Mouse (Mus musculus): ENCODE results near the gene Lmna. TPM values are rescaled to one million over a fixed set of nuclear protein-coding genes. Genes with fewer than 3 reads are reported as not detected.

The Lmna gene
- 280 and 417 TPM in 2 replicates for polyA plus RNA-seq (2012; rRNA removed)

DNA sequence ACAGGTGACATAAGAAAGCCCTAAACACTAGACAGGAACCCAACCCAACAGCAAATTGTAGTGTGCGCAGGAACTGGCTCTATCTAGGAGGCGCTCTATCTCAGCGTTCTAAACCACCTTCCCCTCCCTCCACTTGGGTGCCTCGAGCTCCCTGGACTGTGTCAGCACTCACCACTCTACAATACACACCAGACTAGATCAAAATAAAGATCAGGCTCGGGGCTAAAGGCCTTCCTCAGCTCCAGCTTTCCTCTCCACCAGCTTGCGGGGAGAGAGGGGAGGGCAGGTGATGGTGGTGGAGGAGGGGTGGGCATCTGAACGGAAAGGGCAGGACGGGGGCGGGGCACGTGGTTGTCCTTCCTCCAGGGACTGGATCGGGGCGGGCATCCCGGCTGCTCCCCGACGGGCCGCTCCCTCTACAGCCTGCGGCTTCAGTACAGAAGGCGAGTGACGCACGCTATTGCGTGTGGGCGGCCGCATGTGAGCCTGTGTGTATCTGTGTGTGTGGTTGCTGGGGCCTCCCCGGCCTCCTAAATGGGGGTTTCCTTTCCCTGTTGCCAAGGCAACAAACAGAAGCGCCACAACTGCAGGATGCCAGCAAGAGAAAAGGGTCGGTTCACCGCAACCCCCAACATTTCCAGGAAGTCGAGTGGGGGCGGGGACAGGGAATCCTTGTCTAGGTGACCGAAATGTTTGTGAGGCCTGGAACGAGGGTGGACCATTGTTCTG, at the start of gene Lmna:
TSS of gene Lmna (minus strand) at position 265 of the 729 bp plus-strand sequence.

DNA sequence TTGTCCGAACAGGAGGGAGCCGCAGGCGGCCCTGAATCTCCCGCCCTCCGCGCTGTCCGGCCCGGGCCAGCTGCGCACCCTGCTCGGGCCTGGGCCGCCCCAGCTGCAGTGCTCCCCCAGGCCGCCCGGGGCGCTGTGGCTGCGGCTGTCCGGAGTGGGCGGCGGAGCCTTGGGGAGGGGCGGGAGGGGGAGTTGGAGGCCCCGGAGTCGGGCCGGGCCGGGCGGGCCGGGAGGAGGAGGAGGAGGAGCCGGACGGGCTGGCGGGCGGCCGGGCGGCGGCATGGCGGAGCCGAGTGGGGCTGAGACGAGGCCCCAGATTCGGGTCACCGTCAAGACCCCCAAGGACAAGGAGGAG, 43.7 kb upstream of the Lmna start, which contains the start of gene Ubqln4:
TSS of gene Ubqln4 (plus strand) at position 234 of the 355 bp plus-strand sequence.

DNA sequence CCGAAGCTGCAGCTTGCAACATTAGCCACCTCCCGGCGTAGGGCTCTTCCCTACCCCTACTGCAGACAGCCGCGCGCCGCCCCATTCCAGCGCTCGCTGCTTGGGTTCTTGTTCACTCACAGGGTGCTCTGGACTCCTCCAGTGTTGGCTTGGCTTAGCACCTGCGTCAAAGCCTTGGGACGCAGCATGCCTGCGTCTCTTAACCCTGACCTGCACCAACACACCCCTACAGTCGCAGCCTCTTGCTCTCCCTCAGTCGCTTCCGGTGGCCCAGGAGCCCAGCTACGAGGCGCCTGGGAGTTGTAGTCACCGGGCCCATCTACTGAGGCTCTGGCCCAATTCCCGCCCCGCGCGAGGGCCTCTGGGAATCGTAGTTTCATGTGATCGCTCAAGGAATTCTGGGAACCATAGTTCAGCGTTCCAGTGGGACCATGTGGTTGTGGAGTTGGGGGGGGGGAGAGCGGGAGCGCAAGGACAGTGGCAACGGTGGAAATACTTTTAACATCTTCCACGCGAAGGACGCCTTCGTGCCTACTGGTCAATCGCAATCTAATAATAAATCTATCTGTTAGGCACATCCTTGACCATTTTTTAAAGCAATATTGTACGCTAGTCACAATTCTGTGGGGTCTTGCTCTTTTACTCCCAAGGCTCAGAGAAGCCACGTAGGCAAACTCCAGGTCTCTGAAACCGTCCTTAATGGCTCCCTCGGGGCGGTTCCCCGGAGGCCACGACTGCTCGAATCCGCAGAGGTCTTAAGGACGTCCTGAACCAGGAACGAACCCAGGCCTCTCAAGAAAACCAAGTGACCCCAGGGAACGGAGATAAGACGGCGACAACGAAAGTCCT, 43.1 kb upstream of the Lmna start, which contains the start of gene Lamtor2:
TSS of gene Lamtor2 (minus strand) at position 399 of the 849 bp plus-strand sequence.

DNA sequence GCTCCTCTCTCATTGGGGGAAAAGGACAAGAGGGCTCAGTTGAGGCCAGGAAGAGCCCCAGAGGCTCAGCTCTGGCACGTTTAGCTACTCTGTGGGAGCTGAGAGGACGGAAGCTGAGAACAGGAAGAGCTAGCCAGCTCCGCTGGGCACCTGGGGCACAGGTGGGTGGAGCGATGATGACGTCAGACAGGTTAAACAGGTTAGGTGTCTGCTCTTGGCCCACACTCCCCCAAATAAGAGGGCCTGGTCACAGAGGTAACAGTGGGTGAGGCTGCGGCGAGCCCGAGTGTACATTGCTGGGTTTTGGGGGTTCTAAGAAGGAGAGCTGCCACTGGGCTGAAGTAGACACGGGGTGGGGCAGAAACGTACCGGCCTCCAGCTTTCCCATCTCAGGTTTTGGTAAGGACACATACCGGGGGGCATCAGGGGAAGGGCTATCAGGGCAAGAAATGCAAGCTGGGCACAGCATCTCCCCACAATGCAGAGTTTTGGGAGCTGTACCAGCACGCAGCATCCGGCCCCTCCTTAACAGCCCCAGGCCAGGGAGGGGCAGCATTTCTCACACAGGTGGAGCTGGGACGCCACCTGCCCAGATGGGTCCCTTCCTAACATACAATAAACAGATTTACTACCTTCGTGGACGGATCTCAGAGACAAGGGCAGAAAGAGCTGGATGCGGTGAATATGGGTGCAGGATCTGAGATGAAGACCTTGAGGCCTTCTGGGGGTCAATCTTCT, 38.6 kb upstream of the Lmna start, which contains the start of gene Rab25:
TSS of gene Rab25 (minus strand) at position 121 of the 738 bp plus-strand sequence.

DNA sequence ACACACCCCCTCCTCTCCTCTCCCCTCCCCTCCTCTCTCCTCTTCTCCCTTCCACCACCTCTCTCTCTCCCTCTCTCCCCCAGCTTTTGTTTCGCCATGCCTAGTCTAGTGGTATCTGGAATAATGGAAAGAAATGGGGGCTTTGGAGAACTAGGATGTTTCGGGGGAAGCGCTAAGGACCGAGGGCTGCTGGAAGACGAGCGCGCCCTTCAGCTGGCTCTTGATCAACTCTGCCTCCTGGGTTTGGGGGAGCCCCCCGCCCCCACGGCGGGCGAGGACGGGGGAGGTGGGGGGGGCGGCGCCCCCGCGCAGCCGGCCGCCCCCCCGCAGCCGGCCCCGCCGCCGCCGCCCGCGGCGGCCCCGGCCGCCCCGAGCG, 22.5 kb upstream of the Lmna start, which contains the start of gene Mex3a:
TSS of gene Mex3a (plus strand) at position 97 of the 376 bp plus-strand sequence.

DNA sequence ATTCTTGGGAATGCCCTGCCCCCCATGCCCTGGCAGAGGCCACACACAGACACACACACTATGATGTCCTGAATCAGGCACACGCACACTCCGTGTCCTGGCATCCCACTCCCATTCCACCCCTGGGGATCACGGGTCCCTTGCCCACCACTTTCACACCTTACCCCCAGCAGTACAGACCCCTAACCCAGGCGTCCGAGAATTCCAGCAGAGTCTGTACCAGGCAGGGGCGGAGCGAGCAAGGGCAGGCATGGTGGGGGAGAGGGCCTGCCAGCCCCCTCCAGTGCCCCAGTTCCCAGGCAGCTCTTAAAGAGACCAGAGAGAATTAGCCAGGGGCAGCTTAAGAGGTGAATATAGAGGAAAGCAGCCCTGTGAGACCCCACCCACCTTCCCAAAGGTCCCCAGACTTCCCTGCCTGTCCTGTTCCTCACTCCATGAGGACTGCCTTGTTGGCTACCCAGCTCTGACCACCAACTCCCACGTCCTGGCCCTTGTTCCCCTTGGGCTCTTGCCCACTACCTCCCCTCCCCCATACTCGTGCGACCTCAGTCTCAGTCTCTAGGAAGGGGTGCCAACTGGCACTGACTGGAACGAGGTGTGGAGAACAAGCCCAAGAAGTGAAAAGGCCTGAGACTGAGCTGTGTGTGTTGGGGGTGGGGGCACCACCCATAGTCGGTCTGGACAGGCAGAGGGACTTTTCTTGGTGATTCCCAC, 48.6 kb downstream of the Lmna start, which contains the start of gene Sema4a:
TSS of gene Sema4a (minus strand) at position 200 of the 714 bp plus-strand sequence.

Other genes with a start within 250 kb of the Lmna start
- not detected in 2 replicates for gene Gm38392, start 222.7 kb downstream of the Lmna start, polyA plus RNA-seq (2012; rRNA removed)
- gene Tsacc, start 213.0 kb downstream of the Lmna start, polyA plus RNA-seq (2012; rRNA removed), result 0.30 and 1.5 TPM in 2 replicates
- gene Cct3, start 212.8 kb downstream of the Lmna start, polyA plus RNA-seq (2012; rRNA removed), result 37.5 and 42.1 TPM in 2 replicates
- gene Glmp, start 184.9 kb downstream of the Lmna start, polyA plus RNA-seq (2012; rRNA removed), result 97.7 and 101 TPM in 2 replicates
- 40.7 and 48.8 TPM in 2 replicates for gene Tmem79, start 173.8 kb downstream of the Lmna start, polyA plus RNA-seq (2012; rRNA removed)
- gene Smg5, start 173.7 kb downstream of the Lmna start, polyA plus RNA-seq (2012; rRNA removed), result 42.3 and 43.1 TPM in 2 replicates
- 8.0 and 8.7 TPM in 2 replicates for gene Paqr6, start 145.4 kb downstream of the Lmna start, polyA plus RNA-seq (2012; rRNA removed)
- gene Bglap3, start 137.2 kb downstream of the Lmna start, polyA plus RNA-seq (2012; rRNA removed), result 46.2 and 131 TPM in 2 replicates
- 3.0 and 4.0 TPM in 2 replicates for gene Bglap2, start 131.3 kb downstream of the Lmna start, polyA plus RNA-seq (2012; rRNA removed)
- 1.2 TPM in 1 of 2 replicates, not detected in the other for gene Bglap, start 125.5 kb downstream of the Lmna start, polyA plus RNA-seq (2012; rRNA removed)
- 41.6 and 46.6 TPM in 2 replicates for gene Pmf1, start 99.6 kb downstream of the Lmna start, polyA plus RNA-seq (2012; rRNA removed)
- gene Slc25a44, start 84.8 kb downstream of the Lmna start, polyA plus RNA-seq (2012; rRNA removed), result 9.1 and 9.2 TPM in 2 replicates
- 63.2 and 71.8 TPM in 2 replicates for gene Sema4a, start 48.8 kb downstream of the Lmna start, polyA plus RNA-seq (2012; rRNA removed)
- 0.32 and 0.44 TPM in 2 replicates for gene Mex3a, start 22.4 kb upstream of the Lmna start, polyA plus RNA-seq (2012; rRNA removed)
- 222 and 238 TPM in 2 replicates for gene Rab25, start 38.3 kb upstream of the Lmna start, polyA plus RNA-seq (2012; rRNA removed)
- gene Lamtor2, start 43.1 kb upstream of the Lmna start, polyA plus RNA-seq (2012; rRNA removed), result 83.0 and 88.7 TPM in 2 replicates
- gene Ubqln4, start 43.8 kb upstream of the Lmna start, polyA plus RNA-seq (2012; rRNA removed), result 30.5 and 32.0 TPM in 2 replicates
- gene Ssr2, start 65.9 kb upstream of the Lmna start, polyA plus RNA-seq (2012; rRNA removed), result 83.7 and 87.3 TPM in 2 replicates
- 29.7 and 42.2 TPM in 2 replicates for gene Arhgef2, start 96.0 kb upstream of the Lmna start, polyA plus RNA-seq (2012; rRNA removed)
- gene Rxfp4, start 143.2 kb upstream of the Lmna start, polyA plus RNA-seq (2012; rRNA removed), result 0.11 TPM in 1 of 2 replicates, not detected in the other
- 30.1 and 31.0 TPM in 2 replicates for gene Khdc4, start 175.8 kb upstream of the Lmna start, polyA plus RNA-seq (2012; rRNA removed)
- 22.9 and 28.9 TPM in 2 replicates for gene Rit1, start 206.9 kb upstream of the Lmna start, polyA plus RNA-seq (2012; rRNA removed)

All from stomach, adult 2 months (tissue).